Comparison of ENCODE assay signal across 15 mouse cellular contexts in genomic region chr5:36274684-36275394, GRCm38 (mm10).
DNase-seq lines count a peak whose midpoint lies in the region; ATAC-seq lines count a peak whose summit lies in the region.
"Had no signal": no experiment of that assay in that cellular context is flagged by ENCODE, and none has a peak within 500 bp of the region (broad histone marks: within the 10 kb centered on the region; RNA-seq: fewer than 3 reads in every experiment).

No protein-coding gene starts in this region.

- no peak overlapping the region for H3K9ac ChIP-seq in kidney, embryonic 14.5 days (ENCODE audit: low read depth, low read length)
- H3K9ac ChIP-seq: intestine, embryonic 15.5 days; liver, postnatal 0 days had no signal

- H3K4me3 ChIP-seq in kidney, embryonic 14.5 days (ENCODE audit: low read length) = no peak overlapping the region
- H3K4me3 ChIP-seq: intestine, embryonic 15.5 days had no signal

- H3K4me1 ChIP-seq in kidney, embryonic 14.5 days (ENCODE audit: control insufficient read depth, insufficient read depth, low read length) = 0 out of 2 replicates have a peak, but pooled peaks cover 4% of the 10 kb centered on the region
- H3K4me1 ChIP-seq: intestine, embryonic 15.5 days had no signal

- H3K27ac ChIP-seq in kidney, embryonic 14.5 days (ENCODE audit: low read depth, low read length) = no peak overlapping the region
- H3K27ac ChIP-seq: intestine, embryonic 15.5 days had no signal

- peak; percentile 68 for ATAC-seq in kidney, embryonic 14.5 days (ENCODE audit: low FRiP score, low TSS enrichment)
- ATAC-seq: intestine, embryonic 15.5 days; liver, postnatal 0 days had no signal

- H3K36me3 ChIP-seq in kidney, embryonic 14.5 days (ENCODE audit: control insufficient read depth, insufficient read depth, low read length) = no peaks in the 10 kb centered on the region
- H3K36me3 ChIP-seq: intestine, embryonic 15.5 days had no signal

- WGBS in kidney, embryonic 14.5 days = 36% methylated on average over 6 of the region's 6 CpGs

- no peak overlapping the region for H3K4me2 ChIP-seq in kidney, embryonic 14.5 days (replicated peaks; ENCODE audit: low read depth, low read length)
- H3K4me2 ChIP-seq: intestine, embryonic 15.5 days had no signal

- DNase-seq in gastrocnemius, adult 18-20 months (ENCODE audit: low spot score) = peak; percentile 20
- no peak for DNase-seq in gastrocnemius, postnatal 10 days
- no peak for DNase-seq in kidney, postnatal 10 days
- peak; percentile 59 for DNase-seq in retina, postnatal 1 day
- no peak for DNase-seq in retina, embryonic 14.5 days (ENCODE audit: low spot score)
- DNase-seq in right cerebral cortex, postnatal 36 days (ENCODE audit: low spot score in 2 of 2) = no peak
- DNase-seq: adrenal gland, postnatal 14 days; embryo, embryonic 11 days; heart, postnatal 4 days; kidney, postnatal 36 days; liver, postnatal 0 days; lung, postnatal 14 days; right cerebral cortex, postnatal 25 days had no signal

- no peaks in the 10 kb centered on the region for H3K9me3 ChIP-seq in kidney, embryonic 14.5 days (ENCODE audit: control insufficient read depth, low read length)
- H3K9me3 ChIP-seq: intestine, embryonic 15.5 days had no signal

- H3K27me3 ChIP-seq in kidney, embryonic 14.5 days (ENCODE audit: control insufficient read depth, insufficient read depth, low read length) = no peaks in the 10 kb centered on the region
- H3K27me3 ChIP-seq: intestine, embryonic 15.5 days had no signal

Comparison
In these comparisons a context has a peak if more than half of its experiments do, and no peak if none do; other contexts are left out.
1. DNase-seq: peak in gastrocnemius, adult 18-20 months (single experiment) and retina, postnatal 1 day (single experiment); none in gastrocnemius, postnatal 10 days (single experiment), kidney, postnatal 10 days (single experiment), retina, embryonic 14.5 days (single experiment) and right cerebral cortex, postnatal 36 days (0 of 2).